In the genomic region with DNA sequence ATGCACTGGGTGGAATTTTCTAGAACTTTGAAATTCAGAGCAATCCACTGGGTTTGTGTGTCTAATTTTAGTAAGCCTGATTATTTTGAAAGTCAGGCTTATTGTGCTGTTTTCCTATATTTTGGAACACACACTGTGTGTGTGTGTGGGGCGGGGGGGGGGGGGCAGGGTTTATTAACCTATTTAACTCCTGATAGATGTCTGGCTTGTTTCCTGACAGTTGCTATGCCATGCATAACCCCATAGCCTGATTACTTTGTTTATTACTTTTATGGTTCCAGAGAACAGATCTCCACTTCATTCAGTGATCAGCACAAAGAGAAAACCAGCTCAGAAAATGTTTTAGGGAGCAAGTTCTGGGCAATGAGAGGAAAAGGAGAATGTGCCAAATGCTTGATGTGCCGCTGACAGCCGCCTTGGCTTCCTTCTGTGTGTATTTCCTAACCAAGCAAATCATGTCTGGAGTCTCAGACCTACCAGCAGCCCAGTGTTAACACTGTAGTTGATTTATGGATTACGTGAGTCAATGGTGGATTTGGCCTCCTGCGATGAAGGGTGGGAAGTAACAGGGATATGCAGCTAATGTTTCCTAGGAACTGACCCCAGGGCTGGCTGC, we compare ENCODE assay signal across 9 mouse cellular contexts.
DNase-seq lines count a peak whose midpoint lies in the region; ATAC-seq and TF ChIP-seq lines count a peak whose summit lies in the region.
"Had no signal": no experiment of that assay in that cellular context is flagged by ENCODE, and none has a peak within 500 bp of the region (broad histone marks: within the 10 kb centered on the region; RNA-seq: fewer than 3 reads in every experiment).

No protein-coding gene starts in this region.

- H3K9ac ChIP-seq in midbrain, embryonic 13.5 days (replicated peaks): no peak overlapping the region
- H3K9ac ChIP-seq in liver, embryonic 11.5 days (ENCODE audit: low read depth, low read length): no peak overlapping the region

- H3K9me3 ChIP-seq in midbrain, embryonic 13.5 days: no peaks in the 10 kb centered on the region
- H3K9me3 ChIP-seq in liver, embryonic 11.5 days (ENCODE audit: control insufficient read depth, low read length): no peaks in the 10 kb centered on the region

- H3K27me3 ChIP-seq in midbrain, embryonic 13.5 days: no peaks in the 10 kb centered on the region
- H3K27me3 ChIP-seq in liver, embryonic 11.5 days (replicated peaks; ENCODE audit: control insufficient read depth, insufficient read depth, low read length): no peaks in the 10 kb centered on the region
- H3K27me3 ChIP-seq: Patski had no signal

- no peak for TF ChIP-seq CTCF in layer of hippocampus, adult 2 months (conservative IDR thresholded peaks at IDR 0.05)

- H3K36me3 ChIP-seq in midbrain, embryonic 13.5 days: no peaks in the 10 kb centered on the region
- no peaks in the 10 kb centered on the region for H3K36me3 ChIP-seq in liver, embryonic 11.5 days (ENCODE audit: control insufficient read depth, insufficient read depth, low read length)

- no peak overlapping the region for H3K4me2 ChIP-seq in midbrain, embryonic 13.5 days (replicated peaks)
- H3K4me2 ChIP-seq in liver, embryonic 11.5 days: no peak overlapping the region

- peak; percentile 16 for DNase-seq in gastrocnemius, postnatal 25 days
- DNase-seq in gastrocnemius, postnatal 10 days: no peak
- DNase-seq in 3T3-L1 (ENCODE audit: low read depth, low spot score): peak; percentile 96
- DNase-seq in layer of hippocampus, adult 2 months (ENCODE audit: low spot score in 2 of 2): peak; percentile 16 to 60
- DNase-seq in liver, embryonic 11.5 days (ENCODE audit: low spot score): no peak

- no peaks in the 10 kb centered on the region for H3K4me1 ChIP-seq in brown adipose tissue, adult 24 weeks (ENCODE audit: control insufficient read depth, insufficient read depth, insufficient read length, low read length)
- no peaks in the 10 kb centered on the region for H3K4me1 ChIP-seq in midbrain, embryonic 13.5 days (replicated peaks)
- no peaks in the 10 kb centered on the region for H3K4me1 ChIP-seq in liver, embryonic 11.5 days (replicated peaks; ENCODE audit: control insufficient read depth, insufficient read depth, low read length)

- no peak overlapping the region for H3K4me3 ChIP-seq in brown adipose tissue, adult 24 weeks (ENCODE audit: insufficient read depth, low read depth, low read length)
- H3K4me3 ChIP-seq in layer of hippocampus, adult 2 months: no peak overlapping the region
- no peak overlapping the region for H3K4me3 ChIP-seq in midbrain, embryonic 13.5 days (replicated peaks)
- H3K4me3 ChIP-seq in liver, embryonic 11.5 days (ENCODE audit: low read depth, low read length): no peak overlapping the region

- WGBS in midbrain, embryonic 13.5 days: 93% methylated on average over 5 of the region's 5 CpGs
- 82% methylated on average over 5 of the region's 5 CpGs for WGBS in liver, embryonic 11.5 days

- H3K27ac ChIP-seq in brown adipose tissue, adult 24 weeks (replicated peaks; ENCODE audit: low read depth, low read length): peak overlapping the region; percentile 64; the same call in 1 of the 2 replicates
- peak overlapping the region; percentile 24; the same call in 1 of the 2 replicates for H3K27ac ChIP-seq in layer of hippocampus, adult 2 months
- H3K27ac ChIP-seq in midbrain, embryonic 13.5 days: no peak overlapping the region
- no peak overlapping the region for H3K27ac ChIP-seq in liver, embryonic 11.5 days (ENCODE audit: low read depth, low read length)

- no peak for ATAC-seq in inflammation-experienced regulatory T-cells, adult 6 months
- ATAC-seq in midbrain, embryonic 13.5 days: no peak
- no peak for ATAC-seq in liver, embryonic 11.5 days (replicated peaks; ENCODE audit: low FRiP score)
- ATAC-seq: Patski had no signal

Comparison
In these comparisons a context has a peak if more than half of its experiments do, and no peak if none do; other contexts are left out.
1. DNase-seq: peak in gastrocnemius, postnatal 25 days (single experiment), 3T3-L1 (single experiment) and layer of hippocampus, adult 2 months (2 of 2); none in gastrocnemius, postnatal 10 days (single experiment) and liver, embryonic 11.5 days (single experiment).
2. H3K27ac ChIP-seq: peak in brown adipose tissue, adult 24 weeks (single experiment) and layer of hippocampus, adult 2 months (single experiment); none in midbrain, embryonic 13.5 days (single experiment) and liver, embryonic 11.5 days (single experiment).